Mouse (Mus musculus) megakaryocyte progenitor cell, adult 5-6 weeks (primary cell): ENCODE measurements around the gene Ptprn2. TPM values are rescaled to one million over a fixed set of nuclear protein-coding genes. Genes with fewer than 3 reads are reported as not detected.

ENCODE experiments used
- ATAC-seq: replicated peaks from 2 replicates; pipeline ENCODE4 v1.8.0; 2016; ENCODE audit warnings: mild to moderate bottlenecking, moderate TSS enrichment, inconsistent platforms; ENCODE audit not compliant: poor library complexity
- total RNA-seq, 2 experiments: library from RNA; stranded (forward) in 1 of 2; stranded (reverse) in 1 of 2; fragments of 157-497, 149-512 nt in 1 of 2; fragments of 200-1000 nt in 1 of 2; gene quantifications; 2 replicates each; pipeline versions ENCODE4 v1.2.3 to v1.2.4; 2015 to 2017

Ptprn2 gene
- total RNA-seq, 2 experiments from 2014 or later: not detected

GRCm38 (mm10) chr12:117098295-117098694, 612.8 kb downstream of the Ptprn2 start:
- no peak for ATAC-seq

GRCm38 (mm10) chr12:117106696-117107095, 621.2 kb downstream of the Ptprn2 start:
- no peak for ATAC-seq

- ATAC-seq: no peak
These were observed 621.7 kb downstream of the Ptprn2 start for GRCm38 (mm10) chr12:117107143-117107616.

GRCm38 (mm10) chr12:117115254-117115865, 629.8 kb downstream of the Ptprn2 start:
- ATAC-seq: no peak

- no peak for ATAC-seq
These were observed 641.6 kb downstream of the Ptprn2 start for GRCm38 (mm10) chr12:117127078-117127477.

GRCm38 (mm10) chr12:117127485-117127884, 642.0 kb downstream of the Ptprn2 start:
- ATAC-seq: 0 out of 2 replicates have a peak, but pooled peaks have one; percentile 15

GRCm38 (mm10) chr12:117132095-117132494, 646.6 kb downstream of the Ptprn2 start:
- ATAC-seq: peak; percentile 93

GRCm38 (mm10) chr12:117135205-117135604, 649.7 kb downstream of the Ptprn2 start:
- no peak for ATAC-seq

GRCm38 (mm10) chr12:117136472-117137010, 651.0 kb downstream of the Ptprn2 start:
- no peak for ATAC-seq

GRCm38 (mm10) chr12:117140901-117141300, 655.4 kb downstream of the Ptprn2 start:
- no peak for ATAC-seq

- no peak for ATAC-seq
These were observed 655.9 kb downstream of the Ptprn2 start for GRCm38 (mm10) chr12:117141394-117141793.

GRCm38 (mm10) chr12:117149176-117149575, 663.7 kb downstream of the Ptprn2 start:
- no peak for ATAC-seq

GRCm38 (mm10) chr12:117150611-117151395, 665.3 kb downstream of the Ptprn2 start:
- no peak; the same call in 1 of the 2 replicates for ATAC-seq

GRCm38 (mm10) chr12:117151611-117152010, 666.1 kb downstream of the Ptprn2 start:
- no peak for ATAC-seq

- no peak for ATAC-seq
These were observed 667.0 kb downstream of the Ptprn2 start for GRCm38 (mm10) chr12:117152366-117153165.

- ATAC-seq: no peak
These were observed 667.6 kb downstream of the Ptprn2 start for GRCm38 (mm10) chr12:117153166-117153480.

- ATAC-seq: peak; percentile 32
These were observed 668.3 kb downstream of the Ptprn2 start for GRCm38 (mm10) chr12:117153671-117154355.

GRCm38 (mm10) chr12:117154356-117155243, 669.1 kb downstream of the Ptprn2 start:
- ATAC-seq: no peak
